Mouse (Mus musculus) layer of hippocampus, adult 9-11 months (tissue): ENCODE results near the gene Gpr1.
A peak's percentile ranks its signal among the peaks of the same experiment; 100 is the strongest.
"Not testable (repeated sequence)": the region's sequence is repeated elsewhere in the genome, so short reads cannot be mapped to it uniquely, and the experiment has no call there.

Experiments
- DNase-seq: peaks from one replicate; pipeline ENCODE4 v3.0.0; 2022

Gene Gpr1

DNA sequence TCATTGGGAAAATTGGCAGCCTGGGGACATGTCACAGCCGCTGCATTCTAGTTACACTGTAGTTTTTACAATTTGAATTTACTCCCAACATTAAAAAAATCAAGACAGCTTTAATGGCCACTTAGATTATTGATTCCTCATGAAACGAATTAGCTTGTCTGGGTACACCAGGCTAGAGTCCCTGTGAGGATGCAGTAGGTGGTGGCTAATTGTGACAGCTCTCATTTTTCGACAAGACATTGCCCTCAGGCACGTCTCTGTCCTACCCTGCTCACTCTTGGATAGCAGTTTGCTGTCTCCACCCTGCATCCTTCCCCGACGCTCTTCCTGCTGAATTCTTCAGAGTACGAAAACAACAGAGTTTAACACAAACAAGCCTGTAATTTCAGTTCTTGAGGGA lies 288 bp upstream of the Gpr1 start:
- no peak for DNase-seq

DNA sequence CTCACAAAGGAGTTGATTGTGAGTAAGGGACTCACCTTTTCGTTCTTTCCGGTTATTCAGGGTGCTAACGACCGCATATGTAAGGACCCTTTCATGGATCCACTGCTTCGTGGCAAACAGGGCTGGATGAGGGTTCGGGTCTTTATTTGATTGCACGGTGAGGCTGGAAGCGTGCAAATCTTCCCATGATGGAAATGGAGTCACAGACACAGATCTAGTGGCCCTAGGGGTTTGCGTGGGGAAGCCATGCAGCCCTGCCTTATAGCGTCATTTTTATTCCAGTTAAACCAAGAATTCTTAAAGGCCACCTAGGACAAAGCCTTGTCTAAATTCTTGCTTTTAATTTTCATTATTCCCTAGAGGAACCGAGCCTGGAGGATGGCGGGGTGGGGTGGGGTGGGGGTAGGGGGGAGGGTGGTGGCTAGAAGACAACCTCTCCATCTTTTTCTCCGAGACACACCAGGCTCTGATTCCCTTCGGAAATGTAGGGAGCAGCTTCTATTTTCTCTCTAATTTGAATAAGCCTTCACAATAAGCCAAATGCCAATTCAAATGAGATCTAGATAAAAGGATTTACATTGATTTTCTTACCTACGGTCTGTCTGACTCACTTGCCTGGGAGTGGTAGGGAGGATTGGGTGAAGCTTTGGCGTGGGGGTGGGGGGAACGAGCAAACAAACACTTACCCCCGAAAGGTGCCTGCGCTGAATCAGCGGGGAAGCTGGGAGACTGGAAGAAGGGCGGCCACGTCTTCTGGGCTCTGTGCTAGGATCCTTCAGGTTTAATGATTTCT lies 669 bp downstream of the Gpr1 start:
- no peak for DNase-seq

DNA sequence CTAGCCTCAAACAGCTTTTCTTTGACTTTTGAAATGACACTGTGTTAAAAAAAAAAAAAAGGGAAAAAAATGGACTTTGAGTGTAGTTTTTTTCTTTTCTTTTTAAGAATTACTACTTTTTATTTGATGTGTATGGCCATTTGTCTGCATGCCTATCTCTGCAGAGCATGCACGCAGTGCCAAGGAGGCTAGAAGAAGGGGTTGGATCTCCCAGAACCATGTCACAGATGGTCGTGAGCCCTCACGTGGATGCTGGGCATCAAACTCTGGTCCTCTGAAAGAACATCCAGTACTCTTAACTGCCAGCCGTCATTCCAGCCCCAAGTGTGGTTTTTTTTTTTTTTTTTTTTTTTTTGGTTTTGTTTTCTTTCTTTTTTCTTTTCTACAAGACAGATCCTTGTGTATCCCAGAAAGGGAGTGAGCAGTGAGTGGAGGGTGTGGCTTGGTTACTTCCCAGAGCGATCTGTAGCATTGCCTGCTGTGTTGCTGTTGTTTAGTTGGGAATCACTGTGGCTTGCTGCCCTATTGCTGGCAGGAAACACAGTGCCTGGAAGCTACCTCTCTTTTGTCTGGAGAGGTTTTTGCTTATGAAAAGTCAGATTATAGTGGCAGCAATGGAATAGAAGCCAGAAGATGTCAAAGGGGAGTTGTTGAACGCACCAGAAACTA lies 4.3 kb downstream of the Gpr1 start:
- no peak for DNase-seq

DNA sequence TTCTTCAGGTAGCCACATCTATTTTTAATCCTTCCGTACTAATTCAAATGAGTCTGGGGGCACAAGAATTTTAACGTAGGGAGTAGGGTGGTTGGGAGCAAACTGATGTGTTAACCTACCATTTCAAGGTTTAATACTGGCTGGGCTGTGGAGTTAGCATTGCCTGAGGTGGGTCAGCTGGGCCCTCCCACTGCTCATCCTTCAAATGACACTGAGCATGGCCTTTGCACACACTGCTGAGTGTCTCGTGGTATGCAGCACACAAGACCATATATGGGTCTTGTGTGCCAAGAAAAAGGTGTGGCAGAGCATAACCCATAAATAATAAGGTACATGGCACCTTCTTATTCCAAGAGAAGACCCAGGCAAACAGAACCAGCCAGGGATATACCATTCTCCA lies 6.7 kb downstream of the Gpr1 start:
- DNase-seq: no peak

DNA sequence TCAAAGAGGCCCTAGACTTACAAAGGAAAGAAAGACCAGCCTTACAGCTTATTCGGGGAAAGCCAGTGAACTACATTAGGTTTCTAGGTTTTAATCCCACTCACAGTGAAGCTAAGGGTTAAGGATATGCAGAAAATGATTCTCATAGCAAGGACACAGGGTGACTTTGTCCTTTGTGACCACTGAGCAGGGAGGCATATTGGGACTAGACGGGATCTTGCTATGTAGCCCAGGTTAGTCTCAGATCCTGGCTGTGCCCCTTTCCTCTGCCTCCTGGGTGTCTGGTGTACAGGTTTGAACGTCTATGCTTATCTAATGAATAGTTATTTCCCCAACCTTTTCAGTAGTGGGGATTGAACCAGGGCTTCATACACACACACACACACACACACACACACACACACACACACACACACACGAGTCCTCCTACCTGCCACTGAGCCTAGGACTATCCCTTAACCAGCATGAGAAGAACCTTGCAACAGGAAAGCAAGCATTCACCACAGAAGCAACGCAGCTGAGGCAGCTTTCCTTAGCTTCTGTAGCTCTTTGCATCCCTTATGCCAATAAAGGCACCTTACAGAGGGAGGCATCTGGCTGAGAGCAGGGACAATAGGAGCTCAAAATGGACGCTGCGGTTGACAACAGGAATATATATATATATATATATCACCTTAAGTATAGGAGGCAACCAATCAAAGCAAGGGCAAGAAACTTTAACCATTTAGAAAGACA lies 9.5 kb downstream of the Gpr1 start:
- no peak for DNase-seq

DNA sequence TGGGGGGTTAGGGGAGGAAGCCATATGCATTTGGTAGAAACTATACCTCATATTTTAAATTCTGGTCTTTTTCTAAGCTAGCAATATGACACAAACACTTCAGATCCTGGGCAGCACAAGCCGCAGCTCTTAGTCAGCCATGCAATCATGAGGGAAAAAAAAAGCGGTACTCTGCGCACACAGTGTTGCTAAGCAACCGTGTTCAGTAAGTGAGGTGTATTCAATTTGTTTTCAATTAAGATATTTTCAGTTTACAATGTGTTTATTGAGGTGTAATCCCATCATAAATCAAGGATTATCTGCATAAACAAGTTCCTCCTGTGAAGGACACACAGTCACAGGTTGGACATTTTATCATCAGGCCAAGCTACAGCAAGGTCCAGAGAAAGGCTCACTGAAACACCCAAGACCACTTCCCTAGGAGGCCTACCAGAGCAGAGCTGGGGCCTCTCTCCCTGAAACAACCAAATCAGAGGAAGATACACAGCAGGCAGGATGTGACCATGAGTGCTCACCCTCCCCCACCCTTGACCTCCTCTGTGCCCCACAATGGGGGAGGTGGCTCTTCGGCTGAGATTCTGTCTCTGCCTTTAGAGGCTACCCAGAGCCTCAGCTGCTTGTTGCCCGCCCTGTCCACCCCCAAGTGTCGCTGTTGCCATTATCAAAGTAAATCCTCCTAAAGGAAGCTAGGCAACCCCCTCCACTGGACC lies 10.2 kb downstream of the Gpr1 start:
- DNase-seq: peak; percentile 56

DNA sequence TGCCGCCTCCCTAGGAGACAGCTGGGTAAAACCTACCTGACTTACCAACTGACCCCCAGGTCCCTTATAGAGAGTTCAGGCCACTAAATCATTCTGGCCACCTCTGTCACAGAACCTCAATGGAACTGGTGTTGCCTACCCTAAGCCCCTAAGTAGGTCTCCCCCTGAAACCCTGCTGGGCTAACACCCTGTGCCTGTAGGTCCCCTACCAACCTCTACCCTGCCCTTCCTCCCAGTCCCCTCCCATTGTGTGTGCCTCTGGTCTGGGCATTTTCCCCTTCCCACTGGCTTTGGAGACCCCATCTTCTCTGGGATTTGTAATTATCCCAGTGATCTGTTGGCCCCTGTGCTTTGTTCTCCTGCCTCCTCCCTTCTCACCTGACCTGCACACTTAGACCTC lies 10.9 kb downstream of the Gpr1 start:
- DNase-seq: no peak

DNA sequence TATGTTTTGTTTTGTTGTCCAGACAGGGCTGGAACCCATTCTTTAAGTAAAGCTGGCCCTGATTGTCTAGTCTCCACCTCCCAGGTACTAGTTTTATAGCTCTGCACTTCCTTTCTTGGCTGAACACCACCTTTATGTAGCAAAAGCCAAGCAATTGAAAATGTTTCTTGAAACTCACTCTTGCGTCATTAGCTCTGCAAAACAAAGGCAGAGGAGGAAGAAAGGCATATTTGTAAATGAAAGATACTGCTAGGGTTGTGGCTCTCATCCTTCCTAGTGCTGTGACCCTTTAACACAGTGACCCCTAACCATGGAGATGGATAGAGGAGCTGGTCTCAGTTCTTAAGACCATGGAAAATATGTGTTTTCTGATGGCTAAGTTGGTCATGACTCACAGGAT lies 12.7 kb downstream of the Gpr1 start:
- DNase-seq: no peak

DNA sequence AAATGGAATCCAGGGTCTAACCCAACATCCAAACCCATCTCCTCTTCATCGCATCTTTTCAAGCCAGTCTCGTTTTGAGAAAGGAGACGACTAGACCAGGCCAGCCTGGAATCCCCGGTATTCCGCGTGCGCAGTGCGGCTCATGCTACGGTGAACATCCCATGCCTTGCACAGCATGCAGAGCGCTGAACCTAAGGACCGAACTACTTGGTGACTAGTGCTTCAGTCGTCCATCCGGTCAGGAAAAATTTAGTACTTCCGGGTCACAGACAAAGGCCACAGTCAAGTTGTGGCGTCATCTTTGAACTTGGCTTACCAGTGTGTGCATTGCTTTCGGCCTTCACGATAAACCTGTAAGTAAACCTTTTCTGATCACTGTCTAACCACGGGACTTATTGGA lies 14.0 kb downstream of the Gpr1 start:
- no peak for DNase-seq

DNA sequence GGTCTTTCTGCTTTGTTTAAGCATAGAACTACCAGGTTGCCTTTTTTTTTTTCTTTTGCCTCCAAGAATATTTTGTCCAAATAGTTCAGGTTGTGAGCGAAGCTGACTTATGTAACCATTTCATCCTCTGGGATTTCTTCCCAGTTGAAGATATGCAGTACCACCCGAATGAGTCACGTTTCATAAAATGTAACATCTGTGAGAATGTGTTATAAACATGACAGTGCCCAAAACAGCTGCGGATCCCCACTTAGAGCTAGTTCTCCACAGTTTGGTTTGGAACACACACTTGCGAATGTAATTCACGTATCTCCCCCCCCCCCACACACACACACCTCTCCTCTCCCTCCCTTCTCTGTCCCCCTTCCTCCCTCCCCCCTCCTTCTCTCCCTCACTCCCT lies 15.0 kb downstream of the Gpr1 start:
- no peak for DNase-seq

DNA sequence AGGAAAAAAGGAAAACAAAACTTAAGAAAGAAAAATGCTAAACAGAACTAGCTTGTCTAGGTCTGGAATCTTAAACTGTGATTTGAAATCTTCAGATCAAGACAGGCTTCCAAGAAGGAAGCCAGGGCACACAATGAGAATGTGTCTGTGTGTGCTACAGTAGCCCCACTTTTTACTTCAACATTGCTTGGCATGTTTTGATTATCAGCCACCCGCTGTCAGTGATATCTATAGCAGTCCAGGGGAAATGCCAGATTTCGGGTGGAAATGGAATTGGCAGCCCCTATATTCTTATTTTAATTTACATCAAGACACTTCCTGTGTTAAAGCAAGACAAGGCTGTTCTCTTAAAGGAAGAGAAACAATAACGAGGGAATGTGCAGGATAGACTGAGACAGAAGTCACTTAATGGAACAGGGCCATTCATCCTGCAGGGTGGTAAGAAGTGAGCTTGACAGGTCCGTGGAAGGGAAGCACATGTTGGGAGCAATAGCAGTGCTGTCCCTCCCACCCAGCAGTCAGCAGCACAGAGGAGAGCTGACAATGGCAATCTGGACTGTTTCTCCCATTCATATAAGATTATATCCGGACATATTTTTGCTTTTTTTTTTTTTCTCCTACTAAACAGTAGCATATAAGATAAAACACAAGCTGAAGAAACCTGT lies 18.4 kb downstream of the Gpr1 start:
- DNase-seq: no peak

DNA sequence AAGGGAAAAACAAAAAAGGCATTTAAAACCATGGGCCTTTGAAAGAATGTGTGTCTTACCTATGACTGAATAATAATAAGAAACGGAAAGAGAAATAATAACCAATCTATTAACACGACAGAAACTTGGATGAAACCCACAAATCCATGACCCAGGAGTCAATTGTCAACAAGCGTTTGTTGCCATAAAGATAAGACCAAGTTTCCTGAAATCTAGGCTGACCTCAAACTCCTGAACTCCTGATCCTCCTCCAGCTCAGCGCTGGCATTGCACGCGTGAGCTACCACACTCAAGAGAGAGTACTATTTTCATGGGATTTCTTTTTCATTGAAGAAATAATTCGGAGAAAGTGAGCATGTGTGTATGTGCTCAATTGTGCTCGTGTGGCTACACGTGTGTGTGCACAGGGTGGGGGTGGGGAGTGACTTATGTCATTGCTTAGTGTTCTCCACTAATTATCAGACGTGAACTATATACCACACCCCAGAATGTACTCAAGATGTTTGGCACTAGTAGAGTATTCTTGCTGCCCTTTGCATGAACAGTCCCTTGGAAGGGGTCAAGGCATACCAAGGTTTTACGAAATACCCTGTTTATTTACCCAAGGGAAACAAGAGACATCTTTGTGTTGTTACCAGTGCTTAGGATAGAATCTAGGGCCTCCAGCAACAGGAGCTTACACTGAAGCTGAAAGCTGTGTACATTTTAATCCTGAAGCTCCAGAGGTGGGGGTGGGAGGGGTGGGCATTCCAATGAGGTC lies 21.9 kb downstream of the Gpr1 start:
- DNase-seq: no peak

DNA sequence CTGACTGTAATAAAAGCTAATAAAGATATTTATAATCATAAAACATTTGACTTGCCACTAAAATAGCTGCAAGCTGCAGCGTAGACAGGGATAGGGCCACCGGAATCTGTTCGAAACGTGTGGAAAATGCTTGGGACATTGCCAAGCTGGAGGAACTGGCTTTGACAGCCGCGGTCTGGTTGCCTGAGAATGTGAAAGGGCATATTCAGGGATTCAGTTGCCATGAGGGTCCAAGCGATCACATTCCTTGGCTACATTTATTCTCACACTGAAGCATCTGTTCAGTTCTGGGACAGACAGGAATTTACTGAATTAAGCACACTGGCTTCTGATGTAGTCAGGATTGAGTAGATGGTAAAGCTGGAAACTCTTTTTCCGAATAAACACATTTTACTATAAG lies 23.5 kb downstream of the Gpr1 start:
- DNase-seq: no peak

DNA sequence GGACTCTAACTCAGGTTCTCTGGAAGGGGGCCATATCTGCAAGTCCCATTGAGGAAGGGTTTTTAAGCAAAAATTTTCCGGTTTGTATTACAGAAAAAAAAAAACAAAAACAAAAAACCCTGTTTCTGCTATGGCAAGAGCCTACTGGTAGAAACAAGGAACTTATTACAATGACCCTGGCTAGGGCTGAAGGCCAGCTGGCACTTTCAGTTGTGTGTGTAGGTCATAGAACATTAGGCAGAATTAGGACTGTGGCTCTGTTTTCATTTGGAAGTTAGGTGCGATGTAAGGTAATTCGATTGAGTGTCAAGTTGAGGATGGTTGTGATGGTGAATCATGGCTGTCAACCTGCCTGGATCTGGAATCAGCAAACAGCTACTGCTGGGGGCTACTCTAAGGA lies 25.8 kb downstream of the Gpr1 start:
- no peak for DNase-seq

DNA sequence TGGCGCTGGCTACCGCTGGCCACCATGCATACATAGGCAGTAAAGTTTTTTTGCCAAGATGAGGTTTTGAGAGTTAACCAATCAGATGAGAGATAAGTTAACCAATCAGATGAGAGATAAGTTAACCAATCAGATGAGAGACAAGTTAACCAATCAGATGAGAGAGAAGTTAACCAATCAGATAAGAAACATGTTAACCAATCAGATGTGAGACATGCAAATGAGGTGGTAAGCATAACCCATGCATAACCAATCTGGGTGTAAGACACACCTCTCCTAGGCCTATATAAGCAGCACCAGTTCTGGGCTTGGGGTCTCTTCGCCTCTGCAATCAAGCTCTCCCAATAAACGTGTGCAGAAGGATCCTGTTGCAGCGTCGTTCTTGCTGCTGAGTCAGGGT lies 28.9 kb downstream of the Gpr1 start:
- not testable (repeated sequence) for DNase-seq

DNA sequence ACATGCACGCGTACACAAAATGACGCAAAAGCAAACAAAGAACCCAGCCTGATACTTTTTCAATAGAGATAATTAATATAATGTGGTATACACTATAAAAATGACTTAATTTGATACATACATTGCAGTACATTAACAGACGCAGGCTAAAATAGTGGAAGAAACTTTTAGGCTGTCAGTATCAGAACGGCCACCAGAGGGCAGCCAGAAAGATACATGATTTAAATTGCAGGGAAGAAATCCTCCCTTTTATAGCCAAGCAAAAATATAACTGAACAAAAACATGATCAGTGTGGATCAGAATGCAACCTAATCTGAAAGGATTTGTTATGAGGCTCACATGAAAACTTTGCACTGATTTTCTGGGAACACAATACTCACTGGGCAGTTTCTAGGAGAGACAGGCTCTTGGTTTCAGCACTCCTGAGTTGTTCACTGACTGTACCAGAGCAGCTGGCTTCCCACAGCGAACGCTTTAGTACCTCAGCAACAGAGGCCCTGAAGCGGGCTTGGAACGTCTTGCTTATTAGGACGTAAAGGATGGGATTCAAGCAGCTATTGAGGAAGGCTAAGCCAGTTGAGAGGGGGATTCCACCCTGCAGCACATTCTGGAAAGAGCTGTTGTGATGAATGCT lies 31.6 kb downstream of the Gpr1 start:
- DNase-seq: peak; percentile 47

DNA sequence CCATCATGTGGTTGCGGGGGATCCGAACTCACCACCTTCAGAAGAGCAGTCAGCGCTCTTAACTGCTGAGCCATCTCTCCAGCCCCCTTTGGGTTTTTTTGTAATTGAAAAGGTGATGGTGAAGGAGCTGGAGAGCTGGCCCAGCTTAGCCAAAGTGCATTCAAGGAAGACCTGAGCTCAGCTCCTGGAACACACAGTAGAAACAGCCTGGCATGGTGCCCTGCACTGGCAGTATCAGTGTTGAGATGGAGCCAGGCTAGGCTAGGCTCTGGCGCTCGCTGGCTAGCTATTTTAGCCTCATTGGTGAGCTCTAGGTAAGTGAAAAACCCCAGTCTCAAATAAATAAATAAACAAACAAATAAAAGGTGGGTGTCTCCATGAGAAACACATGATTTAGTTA lies 32.1 kb downstream of the Gpr1 start:
- peak; percentile 23 for DNase-seq

DNA sequence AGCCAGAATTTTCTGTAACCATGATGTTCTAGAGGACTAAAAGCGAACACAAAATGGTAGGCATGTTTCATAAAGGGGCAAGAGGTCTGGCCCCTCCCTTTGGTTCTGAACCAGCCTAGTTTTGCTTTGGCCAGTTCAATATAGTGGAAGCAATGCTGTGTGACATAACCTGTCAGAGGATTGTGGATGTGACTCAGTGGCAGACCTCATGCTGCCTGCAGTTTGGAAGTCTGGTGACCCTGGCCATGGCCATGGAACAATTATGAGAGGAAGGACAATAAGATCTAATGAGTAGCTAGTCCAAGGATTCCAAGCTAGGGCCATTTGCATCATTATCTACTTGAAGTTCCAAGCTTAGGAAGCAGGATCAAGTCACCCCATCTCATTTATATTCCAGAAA lies 32.9 kb downstream of the Gpr1 start:
- DNase-seq: no peak

DNA sequence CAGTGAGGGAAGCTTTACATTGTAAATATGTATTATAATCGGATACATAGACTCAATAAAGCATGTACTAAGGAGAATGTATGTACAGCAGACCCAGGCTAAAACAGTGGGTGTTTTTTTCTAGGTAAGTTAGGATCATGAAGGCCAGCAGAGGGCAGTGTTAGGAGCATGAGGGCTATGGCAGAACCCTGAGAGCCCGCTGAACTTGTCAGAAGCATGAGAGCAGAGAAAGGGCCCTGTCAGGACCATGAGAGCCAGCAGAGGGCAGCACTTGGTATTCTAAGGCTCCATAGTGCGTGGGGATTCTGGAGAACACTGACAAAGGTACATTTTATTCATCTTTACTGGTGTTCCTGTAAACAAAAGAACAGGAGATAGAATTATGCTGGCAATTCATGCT lies 33.3 kb downstream of the Gpr1 start:
- peak; percentile 94 for DNase-seq

DNA sequence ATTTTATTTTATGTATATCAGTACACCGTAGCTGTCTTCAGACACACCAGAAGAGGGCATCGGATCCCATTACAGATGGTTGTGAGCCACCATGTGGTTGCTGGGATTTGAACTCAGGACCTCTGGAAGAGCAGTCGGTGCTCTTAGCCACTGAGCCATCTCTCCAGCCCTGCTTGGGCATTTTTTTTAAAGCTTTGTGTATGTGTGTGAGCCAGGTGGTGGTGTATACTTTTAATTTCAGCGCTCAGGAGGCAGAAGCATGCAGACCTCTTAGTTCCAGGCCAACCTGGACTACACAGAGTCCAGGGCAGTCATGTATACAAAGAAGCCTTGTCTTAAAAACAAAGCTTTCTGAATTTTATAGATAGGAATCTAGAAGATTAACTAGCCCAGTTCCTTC lies 33.8 kb downstream of the Gpr1 start:
- DNase-seq: not testable (repeated sequence)

DNA sequence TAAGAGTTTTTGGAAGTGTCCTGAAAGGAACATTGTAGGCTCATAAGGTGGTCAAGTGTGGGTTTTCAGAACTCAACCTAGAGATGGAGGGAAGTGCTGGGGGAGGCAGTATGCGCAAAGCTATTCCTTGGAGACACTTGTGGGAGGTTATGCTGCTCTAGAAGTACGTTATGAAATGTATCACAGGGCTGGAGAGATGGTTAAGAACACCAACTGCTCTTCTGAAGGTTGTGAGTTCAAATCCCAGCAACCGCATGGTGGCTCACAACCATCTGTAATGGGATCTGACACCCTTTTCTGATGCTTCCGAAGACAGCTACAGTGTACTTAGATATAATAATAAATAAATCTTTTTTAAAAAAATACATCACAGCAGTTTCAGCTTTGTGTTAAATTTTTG lies 34.2 kb downstream of the Gpr1 start:
- DNase-seq: no peak

DNA sequence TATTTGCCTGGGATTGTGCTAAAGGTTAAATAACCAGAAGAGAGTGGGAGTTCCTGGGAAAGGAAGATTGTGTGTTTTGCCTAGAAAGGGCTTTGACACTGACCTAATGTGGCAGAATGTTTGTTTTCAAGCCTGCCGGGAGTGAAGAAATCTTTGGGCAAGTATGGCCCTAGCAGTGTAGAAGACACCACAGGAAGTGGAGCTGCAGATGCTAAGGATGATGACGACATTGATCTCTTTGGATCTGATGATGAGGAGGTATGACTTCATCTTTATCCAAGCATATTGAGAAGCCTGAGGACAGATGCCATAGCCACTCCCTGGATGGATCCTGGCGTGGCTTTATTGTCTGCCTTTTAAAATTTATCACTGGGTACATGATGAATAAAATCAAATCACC lies 36.0 kb downstream of the Gpr1 start:
- no peak for DNase-seq
